Mouse (Mus musculus): ENCODE measurements around the gene Sfswap.
"Not testable (repeated sequence)": the region's sequence is repeated elsewhere in the genome, so short reads cannot be mapped to it uniquely, and the experiment has no call there.

Sfswap gene

DNA sequence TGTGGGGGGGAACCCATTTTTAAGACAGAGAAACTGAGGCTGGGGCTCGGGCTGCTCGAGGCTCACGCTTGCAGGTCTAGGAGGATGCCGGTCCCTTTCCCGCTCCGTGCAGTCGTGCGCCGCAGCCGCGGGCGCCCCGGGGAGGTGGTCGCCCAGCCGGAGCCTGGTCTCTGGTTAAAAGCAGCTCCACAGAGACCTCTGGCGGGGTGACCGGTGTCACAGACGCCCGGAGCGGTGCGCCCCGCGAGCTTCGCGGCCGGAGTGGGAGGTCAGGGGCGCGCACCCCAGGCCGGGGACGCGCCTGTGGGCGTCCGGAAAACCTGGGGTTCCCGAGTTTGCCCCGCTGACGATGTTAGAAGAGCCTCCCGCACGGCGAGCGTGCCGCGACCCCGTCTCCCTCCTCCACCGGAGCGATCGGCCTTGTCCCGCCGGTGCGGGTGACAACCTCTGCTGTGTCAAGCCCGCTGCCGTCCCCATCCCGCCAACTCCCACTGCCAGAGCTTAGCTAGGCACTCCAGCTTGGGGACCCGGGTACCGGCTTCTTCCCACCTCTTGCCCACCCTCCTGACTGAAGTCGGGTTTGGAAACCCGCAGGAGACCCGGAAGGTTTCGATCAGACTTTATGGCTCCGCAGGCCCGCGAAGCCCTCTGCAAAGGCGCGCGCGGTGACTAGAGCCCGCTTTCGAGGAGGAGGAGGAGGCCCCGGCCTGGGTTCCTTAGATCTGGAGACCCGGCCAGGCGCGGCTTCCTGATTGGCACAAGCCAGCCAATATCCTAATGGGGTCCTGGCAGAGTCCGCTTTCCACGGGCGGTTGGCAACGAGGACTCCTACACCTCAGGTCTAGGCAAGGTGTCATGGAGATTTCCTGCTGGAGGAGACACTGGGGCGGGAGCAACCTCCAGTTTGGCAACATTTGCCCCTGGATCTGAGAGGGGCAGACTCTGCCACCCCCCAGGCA lies 83.8 kb downstream of the Sfswap start:
- no peak for DNase-seq (ENCODE audit: extremely low spot score, low read depth, low spot score)

- no peak for DNase-seq (ENCODE audit: extremely low spot score, low read depth, low spot score)
Measured at GRCm38 (mm10) chr5:129586016-129586415, 85.0 kb downstream of the Sfswap start.

GRCm38 (mm10) chr5:129586471-129586870 lies 85.5 kb downstream of the Sfswap start:
- no peak for DNase-seq (ENCODE audit: extremely low spot score, low read depth, low spot score)

DNA sequence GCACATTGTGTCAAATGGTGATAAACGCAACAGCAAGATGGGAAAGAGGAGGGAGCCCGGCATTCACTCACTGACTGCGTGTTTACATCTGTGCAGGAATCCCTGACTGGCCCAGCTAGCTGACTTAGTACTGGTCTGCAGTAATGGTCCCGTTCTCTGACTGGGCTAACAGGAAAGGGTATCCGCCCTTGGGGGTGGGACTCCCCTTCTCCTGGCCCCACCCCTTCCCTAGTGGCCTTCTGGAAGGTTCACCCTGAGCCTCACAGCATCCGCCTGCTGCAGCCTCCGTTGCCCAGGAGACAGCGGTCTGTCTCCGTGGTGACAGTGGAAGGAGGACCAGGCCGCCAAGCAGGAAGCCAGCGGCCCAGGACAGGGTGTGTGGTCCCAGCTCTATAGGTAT lies 89.9 kb downstream of the Sfswap start:
- no peak for DNase-seq (ENCODE audit: extremely low spot score, low read depth, low spot score)

DNA sequence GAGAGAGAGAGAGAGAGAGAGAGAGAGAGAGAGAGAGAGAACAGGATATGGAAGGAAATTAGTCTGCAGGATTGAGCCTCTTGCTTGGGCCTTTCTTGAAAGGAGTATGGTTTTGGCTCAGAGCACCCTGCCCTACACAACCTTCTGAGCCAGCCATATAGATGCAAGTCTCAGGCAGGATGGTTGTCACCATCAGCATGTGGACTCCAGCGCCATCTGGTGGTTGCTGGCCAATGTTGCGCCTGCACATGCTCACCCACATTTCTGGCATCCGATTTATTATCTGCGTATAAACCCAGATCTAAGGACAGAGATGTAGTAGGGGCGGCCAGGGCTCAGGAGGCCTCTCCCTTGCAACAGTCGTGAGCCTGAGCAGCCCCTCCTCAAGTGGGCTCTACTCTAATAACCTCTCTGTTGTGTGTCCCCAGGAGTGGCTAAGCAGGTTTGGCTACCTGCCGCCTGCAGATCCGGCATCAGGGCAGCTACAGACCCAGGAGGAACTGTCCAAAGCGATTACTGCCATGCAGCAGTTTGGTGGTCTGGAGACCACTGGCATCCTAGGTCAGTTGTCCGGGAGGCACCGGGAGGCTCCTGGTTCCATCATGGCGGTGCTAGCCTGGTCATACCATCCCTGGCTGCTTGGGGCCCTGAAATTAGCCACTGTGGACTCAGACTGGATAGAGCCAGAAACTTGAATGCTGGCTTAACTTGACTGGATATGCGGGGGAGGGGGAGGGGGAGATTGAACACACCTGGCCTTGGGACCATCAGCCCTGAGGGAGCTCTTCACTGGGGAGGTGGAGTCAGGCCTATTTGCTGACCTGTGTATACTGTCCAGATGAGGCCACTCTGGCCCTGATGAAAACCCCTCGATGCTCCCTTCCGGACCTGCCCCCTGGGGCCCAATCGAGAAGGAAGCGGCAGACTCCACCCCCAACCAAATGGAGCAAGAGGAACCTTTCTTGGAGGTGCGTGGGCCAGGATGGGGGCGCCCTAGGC lies 93.4 kb downstream of the Sfswap start:
- peak; percentile 64 for DNase-seq (ENCODE audit: extremely low spot score, low read depth, low spot score)

- DNase-seq (ENCODE audit: extremely low spot score, low read depth, low spot score): no peak
Measured at GRCm38 (mm10) chr5:129602071-129602487, 101.1 kb downstream of the Sfswap start.

DNA sequence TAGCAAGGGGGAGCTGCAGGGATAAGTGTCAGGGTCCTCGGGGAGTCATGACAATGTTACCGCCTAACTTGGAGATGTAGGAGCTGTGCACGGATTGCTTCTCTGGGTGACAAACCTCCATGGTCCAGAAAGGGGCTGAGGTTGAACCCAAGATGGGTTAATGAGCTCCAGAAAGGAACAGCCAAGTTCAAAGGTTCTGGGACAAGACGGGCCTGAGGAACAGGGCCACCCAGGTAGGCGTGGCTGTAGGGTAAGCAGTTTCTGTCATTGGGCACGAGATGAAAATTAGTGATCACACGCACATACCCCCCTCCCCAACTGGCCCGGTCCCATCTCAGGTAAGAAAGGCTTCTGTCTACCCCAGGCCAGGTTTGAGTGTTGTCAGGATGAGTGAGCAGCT lies 106.5 kb downstream of the Sfswap start:
- no peak for DNase-seq (ENCODE audit: extremely low spot score, low read depth, low spot score)

DNA sequence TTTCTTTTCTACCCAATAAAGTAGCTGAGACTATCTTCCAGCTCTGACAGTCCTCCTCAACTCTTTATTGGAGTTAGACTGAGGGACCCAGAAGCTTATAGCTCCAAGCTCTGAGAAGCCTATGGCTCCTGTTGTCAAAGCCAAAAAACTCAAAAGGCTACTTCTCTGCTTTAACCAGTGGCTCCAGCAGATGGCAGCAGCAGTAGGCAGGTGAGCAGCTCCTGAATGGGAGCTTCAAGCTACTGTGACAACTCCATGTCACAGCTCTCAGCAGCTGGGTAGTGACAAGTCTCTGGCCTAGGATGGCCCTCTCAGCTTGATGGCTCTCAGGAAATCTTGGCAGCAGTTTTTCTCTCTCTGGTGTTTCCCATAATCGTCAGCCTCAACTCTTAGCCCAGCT lies 110.0 kb downstream of the Sfswap start:
- peak; percentile 20 for DNase-seq (ENCODE audit: extremely low spot score, low read depth, low spot score)

DNA sequence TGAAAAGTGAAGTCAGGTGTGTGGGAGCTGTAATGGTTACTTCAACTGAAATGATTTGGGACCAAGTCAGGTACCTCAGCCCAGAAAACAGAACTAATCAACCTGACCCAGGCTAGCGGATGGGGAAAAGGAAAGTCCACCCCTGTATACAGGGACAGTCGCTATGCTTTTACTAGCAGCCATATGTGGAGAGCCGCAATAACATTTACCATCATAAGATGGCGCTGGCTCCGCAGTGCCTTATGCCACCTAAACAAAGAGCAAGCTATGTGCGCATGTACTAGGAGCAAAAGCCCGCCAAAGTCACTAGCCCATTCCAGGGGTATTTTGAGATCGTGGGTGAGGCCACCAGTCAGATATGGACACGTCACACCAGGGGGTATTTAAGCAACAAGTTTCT lies 119.6 kb downstream of the Sfswap start:
- not testable (repeated sequence) for DNase-seq (ENCODE audit: extremely low spot score, low read depth, low spot score)

Measured in hindlimb bud, embryonic 11.5 days (tissue).